Mouse (Mus musculus) midbrain, embryonic 14.5 days (tissue): ENCODE measurements around the gene Fam19a5. TPM values are rescaled to one million over a fixed set of nuclear protein-coding genes. Genes with fewer than 3 reads are reported as not detected.

Experiments used
- ATAC-seq: fragments of 200-750 bp; cut with Nextera tagmentation; 2 replicates; pipeline ENCODE4 v1.8.0; 2017; ENCODE audit warnings: moderate number of reproducible peaks, moderate library complexity; ENCODE audit not compliant: low FRiP score, low TSS enrichment
- DNase-seq: peaks from one replicate; pipeline ENCODE4 v3.0.0-alpha.2; 2015
- H3K27ac ChIP-seq: fragments of 300-500 bp; sonication (generic); replicated peaks from 2 replicates; pipeline ENCODE4 v1.5.1; 2014; ENCODE audit warnings: mild to moderate bottlenecking, low read depth, low read length, moderate library complexity
- H3K27me3 ChIP-seq: fragments of 300-500 bp; sonication (generic); 2 replicates; pipeline ENCODE4 v1.6.1; 2014; ENCODE audit warnings: low read length, control low read depth, mixed read lengths; ENCODE audit not compliant: control insufficient read depth, insufficient read depth
- H3K36me3 ChIP-seq: fragments of 300-500 bp; sonication (generic); 2 replicates; pipeline ENCODE4 v1.6.1; 2014; ENCODE audit warnings: low read length, control low read depth; ENCODE audit not compliant: control insufficient read depth, insufficient read depth
- H3K4me1 ChIP-seq: fragments of 300-500 bp; sonication (generic); 2 replicates; pipeline ENCODE4 v1.6.1; 2014; ENCODE audit warnings: mild to moderate bottlenecking, antibody characterized with exemption, low read length, control low read depth; ENCODE audit not compliant: control insufficient read depth, insufficient read depth
- H3K4me2 ChIP-seq: fragments of 300-500 bp; sonication (generic); 2 replicates; pipeline ENCODE4 v1.6.1; 2014; ENCODE audit warnings: mild to moderate bottlenecking, low read length, moderate library complexity
- H3K4me3 ChIP-seq: fragments of 300-500 bp; sonication (generic); replicated peaks from 2 replicates; pipeline ENCODE4 v1.5.1; 2014; ENCODE audit warnings: low read depth, low read length
- H3K9ac ChIP-seq: fragments of 300-500 bp; sonication (generic); replicated peaks from 2 replicates; pipeline ENCODE4 v1.6.1; 2014; ENCODE audit warnings: mild to moderate bottlenecking, low read length, moderate library complexity
- H3K9me3 ChIP-seq: fragments of 300-500 bp; sonication (generic); 2 replicates; pipeline ENCODE4 v1.6.1; 2016; ENCODE audit warnings: low read length, control low read depth, mixed read lengths; ENCODE audit not compliant: control insufficient read depth
- WGBS: fragments of 180-500 bp; shearing (Covaris S2); extraction: QIAGEN DNeasy Blood & Tissue Kit; methylation state at CpG from one replicate; pipeline ENCODE4 v1.1.7; 2014; 5-methylcytosine and 5-hydroxymethylcytosine counted together
- polyA plus RNA-seq: library from polyadenylated mRNA; unstranded; fragments of >200 nt; fragmentation: Nextera tagmentation; extraction: Ambion mirVana; gene quantifications from 2 replicates; pipeline ENCODE4 v1.2.1, GENCODE M21; 2014

Fam19a5 gene
- polyA plus RNA-seq, 1 experiment from 2014 or later = 24.4 TPM

GRCm38 (mm10) chr15:87598636-87599035, 54.5 kb downstream of the Fam19a5 start:
- DNase-seq = no peak
- no peaks in the 10 kb centered on the region for H3K36me3 ChIP-seq
- 94% methylated on average over 4 of the region's 4 CpGs for WGBS
- H3K27me3 ChIP-seq = no peaks in the 10 kb centered on the region
- H3K9ac ChIP-seq = no peak overlapping the region
- no peak overlapping the region for H3K4me3 ChIP-seq
- H3K4me1 ChIP-seq = 0 out of 2 replicates have a peak, but pooled peaks cover 2% of the 10 kb centered on the region
- no peaks in the 10 kb centered on the region for H3K9me3 ChIP-seq
- H3K4me2 ChIP-seq = no peak overlapping the region
- no peak for ATAC-seq
- no peak overlapping the region for H3K27ac ChIP-seq

GRCm38 (mm10) chr15:87603316-87603715, 59.2 kb downstream of the Fam19a5 start:
- Histone ChIP-seq H3K9ac (no peak overlapping the region), H3K27ac (no peak overlapping the region), H3K4me1 (0 out of 2 replicates have a peak, but pooled peaks cover 11% of the 10 kb centered on the region), H3K36me3 (no peaks in the 10 kb centered on the region), H3K9me3 (no peaks in the 10 kb centered on the region), H3K27me3 (no peaks in the 10 kb centered on the region), H3K4me3 (no peak overlapping the region), H3K4me2 (no peak overlapping the region)
- no peak for ATAC-seq
- 46% methylated on average over 1 of the region's 1 CpGs for WGBS
- DNase-seq = no peak

- WGBS = 57% methylated on average over 9 of the region's 9 CpGs
- ATAC-seq (no peak), DNase-seq (peak; percentile 36)
Measured at GRCm38 (mm10) chr15:87605504-87606280, 61.6 kb downstream of the Fam19a5 start.

DNA sequence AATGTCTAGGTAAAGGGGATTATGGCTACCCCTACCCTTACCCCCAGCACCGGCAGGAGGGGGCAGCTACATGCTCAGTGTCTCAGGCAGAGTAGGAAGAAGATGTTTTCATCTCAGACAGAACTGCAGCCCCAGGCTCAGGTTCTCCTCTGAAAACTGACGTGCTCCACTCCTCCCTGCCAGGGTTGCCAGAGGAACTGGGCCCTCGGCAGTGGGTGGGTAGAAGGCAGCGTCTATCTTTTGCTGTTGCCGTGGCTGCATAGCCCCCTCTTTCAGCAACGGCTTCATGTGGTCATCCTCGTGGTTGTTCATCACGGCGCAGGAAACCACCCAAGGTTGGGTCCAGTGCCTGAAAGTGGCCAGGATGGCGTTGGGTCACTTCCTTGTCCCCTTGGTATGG, 62.6 kb downstream of the Fam19a5 start:
- Histone ChIP-seq H3K36me3 (no peaks in the 10 kb centered on the region), H3K27me3 (no peaks in the 10 kb centered on the region), H3K27ac (no peak overlapping the region), H3K9me3 (no peaks in the 10 kb centered on the region), H3K4me2 (no peak overlapping the region), H3K4me3 (no peak overlapping the region), H3K4me1 (0 out of 2 replicates have a peak, but pooled peaks cover 11% of the 10 kb centered on the region), H3K9ac (no peak overlapping the region)
- 82% methylated on average over 10 of the region's 10 CpGs for WGBS
- ATAC-seq (no peak), DNase-seq (no peak)

More at GRCm38 (mm10) chr15:87605504-87606280, 61.6 kb downstream of the Fam19a5 start:
- Histone ChIP-seq H3K36me3 (no peaks in the 10 kb centered on the region), H3K4me3 (no peak overlapping the region), H3K4me1 (0 out of 2 replicates have a peak, but pooled peaks cover 11% of the 10 kb centered on the region), H3K4me2 (no peak overlapping the region), H3K9me3 (no peaks in the 10 kb centered on the region), H3K27me3 (no peaks in the 10 kb centered on the region), H3K27ac (no peak overlapping the region), H3K9ac (no peak overlapping the region)

- DNase-seq (no peak), ATAC-seq (no peak)
- no peak overlapping the region for H3K4me2 ChIP-seq
- no peak overlapping the region for H3K4me3 ChIP-seq
- 75% methylated on average over 1 of the region's 1 CpGs for WGBS
- no peaks in the 10 kb centered on the region for H3K36me3 ChIP-seq
- no peaks in the 10 kb centered on the region for H3K9me3 ChIP-seq
- no peaks in the 10 kb centered on the region for H3K27me3 ChIP-seq
- H3K9ac ChIP-seq = no peak overlapping the region
- no peak overlapping the region for H3K27ac ChIP-seq
- H3K4me1 ChIP-seq = 0 out of 2 replicates have a peak, but pooled peaks cover 9% of the 10 kb centered on the region
Measured at GRCm38 (mm10) chr15:87609236-87609635, 65.1 kb downstream of the Fam19a5 start.

DNA sequence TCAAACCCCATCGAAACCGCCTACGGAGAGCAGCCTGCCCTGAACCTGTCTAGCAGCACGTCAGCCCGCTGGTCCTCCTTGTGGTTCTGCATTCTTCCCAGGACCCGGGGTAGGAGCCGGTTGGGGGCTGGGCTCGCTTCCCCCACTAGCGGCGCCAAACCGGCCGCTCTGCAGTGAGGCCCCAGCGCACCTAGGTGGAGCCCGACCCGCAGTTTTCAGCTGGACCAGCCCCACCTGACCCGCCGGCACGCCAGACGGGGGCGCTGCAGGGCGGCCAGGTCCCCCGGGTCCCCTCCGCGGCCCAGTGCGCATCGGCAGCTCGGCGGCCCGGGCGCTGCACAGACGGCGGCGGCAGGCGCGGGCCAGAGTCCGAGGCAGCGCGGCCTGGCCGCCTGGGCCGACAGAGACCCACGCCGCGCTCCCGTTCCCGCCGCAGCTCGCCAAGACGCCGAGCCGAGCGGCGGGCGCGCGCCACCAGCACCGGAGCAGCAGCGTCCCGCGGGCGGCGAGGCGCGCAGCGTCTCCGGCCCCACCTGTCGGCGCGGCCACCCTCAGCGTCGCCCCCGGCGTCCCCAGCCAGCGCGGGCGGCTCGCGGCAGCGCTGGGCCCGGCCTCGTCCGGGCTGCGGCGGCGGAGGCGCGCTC, 80.0 kb downstream of the Fam19a5 start:
- Histone ChIP-seq H3K4me2 (peak overlapping the region; percentile 94), H3K4me3 (peak overlapping the region; percentile 70), H3K27me3 (no peaks in the 10 kb centered on the region), H3K4me1 (peaks cover 31% of the 10 kb centered on the region), H3K27ac (peak overlapping the region; percentile 87), H3K9me3 (no peaks in the 10 kb centered on the region), H3K9ac (peak overlapping the region; percentile 94), H3K36me3 (no peaks in the 10 kb centered on the region)
- WGBS = under 1% methylated on average over 55 of the region's 86 CpGs
- DNase-seq = peak; percentile 94
- ATAC-seq = peak; percentile 89

DNA sequence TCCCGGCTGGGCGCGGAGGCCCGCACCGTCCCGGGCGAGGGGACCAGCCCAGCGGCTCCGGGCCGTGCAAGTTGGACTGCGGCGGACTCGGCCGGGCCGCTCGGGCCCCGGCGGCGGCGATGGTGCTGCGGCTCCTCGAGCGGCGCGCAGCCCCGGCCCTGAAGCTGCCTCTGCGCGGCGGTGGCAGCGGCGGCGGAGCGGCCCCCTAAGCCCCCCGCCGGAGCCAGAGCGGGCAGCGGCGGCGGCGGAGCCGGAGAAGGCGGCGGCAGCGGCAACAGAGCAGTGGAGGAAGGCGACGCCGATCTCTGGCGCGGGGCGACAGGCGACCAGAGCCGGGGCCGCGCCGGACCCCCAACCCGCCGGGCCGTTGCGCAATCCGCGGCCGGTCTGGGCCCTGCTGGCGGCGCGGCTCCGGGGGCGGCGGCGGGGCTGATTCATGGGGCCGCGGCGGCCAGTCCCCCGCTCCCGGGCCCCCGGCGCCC, 80.6 kb downstream of the Fam19a5 start:
- no peaks in the 10 kb centered on the region for H3K9me3 ChIP-seq
- WGBS = 1% methylated on average over 29 of the region's 76 CpGs
- ATAC-seq = no peak; the same call in none of the 2 replicates
- DNase-seq = peak; percentile 74
- no peaks in the 10 kb centered on the region for H3K36me3 ChIP-seq
- peak overlapping the region; percentile 87 for H3K27ac ChIP-seq
- peak overlapping the region; percentile 70 for H3K4me3 ChIP-seq
- peaks cover 31% of the 10 kb centered on the region for H3K4me1 ChIP-seq
- H3K27me3 ChIP-seq = no peaks in the 10 kb centered on the region
- peak overlapping the region; percentile 94 for H3K4me2 ChIP-seq
- H3K9ac ChIP-seq = peak overlapping the region; percentile 94

DNA sequence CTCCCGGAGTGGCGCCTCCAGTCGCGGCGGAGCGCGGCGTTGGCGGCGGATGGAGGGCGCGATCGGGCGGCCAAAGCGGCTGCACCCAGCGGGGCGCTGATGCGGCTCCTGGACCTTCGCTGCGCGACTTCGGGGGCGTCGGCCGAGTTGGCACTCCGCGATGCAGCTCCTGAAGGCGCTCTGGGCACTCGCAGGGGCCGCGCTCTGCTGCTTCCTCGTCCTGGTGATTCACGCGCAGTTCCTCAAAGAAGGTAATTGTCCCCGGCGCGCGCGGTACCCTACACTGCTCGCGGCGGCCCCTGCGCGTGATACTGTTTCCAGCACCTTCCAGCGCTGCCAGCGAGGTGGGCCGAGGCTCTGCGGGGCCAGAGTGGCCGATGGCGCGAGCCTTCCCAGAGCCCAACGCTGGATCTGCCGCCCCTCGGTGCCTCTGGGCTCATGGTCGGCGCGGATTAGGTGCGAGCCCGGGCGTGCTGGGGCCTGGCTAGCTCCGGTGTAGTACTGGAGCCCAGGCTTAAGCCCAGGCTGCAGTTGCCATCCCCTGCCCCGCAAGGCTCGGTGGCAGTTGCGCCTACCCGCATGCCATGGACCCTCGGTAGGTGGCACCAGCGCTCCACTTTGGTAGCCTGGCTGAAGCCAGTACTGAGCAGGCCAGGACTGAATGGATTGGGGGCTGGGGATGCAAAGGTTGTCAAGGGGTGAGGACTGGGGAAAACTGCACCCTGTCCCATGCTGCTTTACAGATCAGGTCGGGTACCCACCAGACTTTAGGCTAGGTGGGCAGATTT, 81.3 kb downstream of the Fam19a5 start:
- under 1% methylated on average over 60 of the region's 68 CpGs for WGBS
- Histone ChIP-seq H3K4me2 (peak overlapping the region; percentile 94), H3K9me3 (no peaks in the 10 kb centered on the region), H3K27ac (peak overlapping the region; percentile 87), H3K9ac (peak overlapping the region; percentile 94), H3K4me3 (peak overlapping the region; percentile 70), H3K36me3 (no peaks in the 10 kb centered on the region), H3K27me3 (no peaks in the 10 kb centered on the region), H3K4me1 (peaks cover 31% of the 10 kb centered on the region)
- peak; percentile 79 for ATAC-seq
- peak; percentile 96 for DNase-seq
